Mouse (Mus musculus): ENCODE data around the gene Tmsb15b2. TPM values are rescaled to one million over a fixed set of nuclear protein-coding genes. Genes with fewer than 3 reads are reported as not detected.

The Tmsb15b2 gene
- 10 to 100 TPM; 52.0 to 67.4 TPM for polyA plus RNA-seq (2017; shearing (Covaris generic))

GRCm38 (mm10) chrX:136975397-136975796, at the start of gene Tmsb15b2:
Gene Tmsb15b2 (minus strand): TSS chrX:136975497.

GRCm38 (mm10) chrX:136992978-136993547, 17.8 kb upstream of the Tmsb15b2 start, which contains the start of gene Zcchc18:
Gene Zcchc18 (plus strand): TSS chrX:136993155.

GRCm38 (mm10) chrX:136976424-136977084, 1.3 kb upstream of the Tmsb15b2 start, which contains the start of the genes Tmsb15l and Tmsb15b1:
Gene Tmsb15l (minus strand): TSS chrX:136976869.
Gene Tmsb15b1 (minus strand): TSS chrX:136976874.

GRCm38 (mm10) chrX:136927031-136927430, 48.3 kb downstream of the Tmsb15b2 start, which contains the start of gene H2bfm:
Gene H2bfm (plus strand): TSS chrX:136927325.

Other genes starting within 250 kb of the Tmsb15b2 start
- gene Morf4l2, start 231.8 kb downstream of the Tmsb15b2 start, polyA plus RNA-seq (2017; shearing (Covaris generic)) = 10 to 100 TPM; 79.5 to 99.9 TPM
- not detected for gene Glra4, start 195.4 kb downstream of the Tmsb15b2 start, polyA plus RNA-seq (2017; shearing (Covaris generic))
- gene Plp1, start 152.8 kb downstream of the Tmsb15b2 start, polyA plus RNA-seq (2017; shearing (Covaris generic)) = 1 to 10 TPM; 1.1 to 1.2 TPM
- gene Rab9b, start 106.7 kb downstream of the Tmsb15b2 start, polyA plus RNA-seq (2017; shearing (Covaris generic)) = not detected
- not detected for gene H2bfm, start 48.2 kb downstream of the Tmsb15b2 start, polyA plus RNA-seq (2017; shearing (Covaris generic))
- gene Tmsb15l, start 1.4 kb upstream of the Tmsb15b2 start, polyA plus RNA-seq (2017; shearing (Covaris generic)) = 1 to 10 TPM; 2.0 to 2.4 TPM
- gene Tmsb15b1, start 1.4 kb upstream of the Tmsb15b2 start, polyA plus RNA-seq (2017; shearing (Covaris generic)) = 10 to 100 TPM; 31.1 to 36.3 TPM
- gene Zcchc18, start 17.7 kb upstream of the Tmsb15b2 start, polyA plus RNA-seq (2017; shearing (Covaris generic)) = 10 to 100 TPM; 35.8 to 43.0 TPM
- 10 to 100 TPM in 1 of 2 experiments, 1 to 10 TPM in 1; 9.9 to 18.6 TPM for gene Slc25a53, start 62.8 kb upstream of the Tmsb15b2 start, polyA plus RNA-seq (2017; shearing (Covaris generic))
- 1 to 10 TPM; 4.2 to 5.0 TPM for gene Fam199x, start 74.1 kb upstream of the Tmsb15b2 start, polyA plus RNA-seq (2017; shearing (Covaris generic))
- not detected for gene Esx1, start 146.6 kb upstream of the Tmsb15b2 start, polyA plus RNA-seq (2017; shearing (Covaris generic))

All from activated CD4-positive, CD25-positive, alpha-beta regulatory T cell (primary cell).